Mouse (Mus musculus): Measurements from ENCODE around the gene Cdkn3.

GRCm38 (mm10) chr14:46790303-46790702 is 30.0 kb downstream of the Cdkn3 start:
- TF ChIP-seq CTCF (IDR thresholded peaks at IDR 0.05; ENCODE audit: control insufficient read depth, insufficient read depth, insufficient read length) (no peak), CEBPB (IDR thresholded peaks at IDR 0.05; ENCODE audit: low read depth) (no peak)

All from C2C12 (cell line).